Mouse (Mus musculus) hindbrain, embryonic 10.5 days (tissue): Measurements from ENCODE around the gene Tspan4. TPM values are rescaled to one million over a fixed set of nuclear protein-coding genes. Genes with fewer than 3 reads are reported as not detected.

Experiments used
- DNase-seq: peaks from one replicate; pipeline ENCODE4 v3.0.0-alpha.2; 2017; ENCODE audit warnings: low spot score
- H3K27ac ChIP-seq: fragments of 300-500 bp; sonication (generic); 2 replicates; pipeline ENCODE4 v1.5.1; 2016; ENCODE audit warnings: mild to moderate bottlenecking, moderate library complexity
- H3K27me3 ChIP-seq: fragments of 300-500 bp; sonication (generic); 2 replicates; pipeline ENCODE4 v1.6.1; 2016; ENCODE audit warnings: mild to moderate bottlenecking; ENCODE audit not compliant: poor library complexity, insufficient read depth, severe bottlenecking
- H3K36me3 ChIP-seq: fragments of 300-500 bp; sonication (generic); 2 replicates; pipeline ENCODE4 v1.6.1; 2016; ENCODE audit warnings: mild to moderate bottlenecking, moderate library complexity
- H3K4me1 ChIP-seq: fragments of 300-500 bp; sonication (generic); replicated peaks from 2 replicates; pipeline ENCODE4 v1.6.1; 2016; ENCODE audit warnings: mild to moderate bottlenecking
- H3K4me3 ChIP-seq: fragments of 300-500 bp; sonication (generic); 2 replicates; pipeline ENCODE4 v1.5.1; 2016; ENCODE audit warnings: mild to moderate bottlenecking, moderate library complexity
- H3K9me3 ChIP-seq: fragments of 300-500 bp; sonication (generic); 2 replicates; pipeline ENCODE4 v1.6.1; 2016; ENCODE audit warnings: mild to moderate bottlenecking, moderate library complexity
- WGBS: fragments of 180-500 bp; shearing (Covaris S2); methylation state at CpG from one replicate; pipeline ENCODE4 v1.1.7; 2016; 5-methylcytosine and 5-hydroxymethylcytosine counted together
- polyA plus RNA-seq: library from polyadenylated mRNA; unstranded; fragments of >200 nt; fragmentation: Nextera tagmentation; extraction: Ambion mirVana; gene quantifications from 2 replicates; pipeline ENCODE4 v1.2.1, GENCODE M21; 2016

The Tspan4 gene
- polyA plus RNA-seq, 1 experiment from 2014 or later, result 38.6 TPM

DNA sequence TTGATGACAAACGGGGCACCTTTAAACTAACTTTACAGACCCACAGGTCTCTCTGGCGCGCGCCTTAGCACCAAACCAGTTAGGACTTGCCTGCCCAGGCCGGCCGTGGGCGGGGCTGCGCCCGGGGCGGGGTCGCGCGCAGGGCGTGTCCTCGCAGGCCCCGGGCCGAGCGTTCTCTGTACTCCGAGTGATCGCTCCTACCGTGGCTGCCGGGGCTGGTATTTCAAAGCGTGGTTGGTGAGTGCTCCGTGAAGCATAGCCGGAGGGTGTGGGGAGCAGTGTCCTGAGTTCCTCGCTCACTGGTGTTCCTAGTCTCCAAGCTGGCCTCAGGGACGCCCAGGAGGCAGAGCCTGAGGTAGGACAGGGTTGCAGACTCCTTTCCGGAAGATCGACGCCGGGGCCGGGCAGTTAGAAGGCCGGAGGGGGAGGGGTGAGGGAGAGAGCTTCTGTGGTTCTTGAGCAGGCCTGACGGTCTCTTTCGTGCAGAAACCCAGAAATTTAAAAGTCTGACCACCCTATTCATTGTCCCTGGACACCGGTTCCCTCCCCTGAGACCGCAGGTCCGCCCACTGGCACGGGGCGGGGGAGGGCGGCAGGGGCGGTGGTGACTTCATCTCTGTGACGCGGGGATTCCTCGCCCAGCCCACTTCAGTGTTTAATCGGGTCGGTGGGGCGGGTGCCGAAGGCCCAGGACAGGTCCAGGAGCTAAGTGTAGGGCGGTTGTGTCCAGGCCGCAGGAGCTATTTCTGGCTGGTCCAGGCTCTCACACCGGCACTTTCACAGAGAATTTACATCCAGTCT, 7.6 kb upstream of the Tspan4 start, which contains the start of gene Cd151:
TSS of gene Cd151 (plus strand) at position 163 of the 801 bp plus-strand sequence.
- under 1% methylated on average over 52 of the region's 52 CpGs for WGBS
- H3K4me1 ChIP-seq, result peaks cover 68% of the 10 kb centered on the region

DNA sequence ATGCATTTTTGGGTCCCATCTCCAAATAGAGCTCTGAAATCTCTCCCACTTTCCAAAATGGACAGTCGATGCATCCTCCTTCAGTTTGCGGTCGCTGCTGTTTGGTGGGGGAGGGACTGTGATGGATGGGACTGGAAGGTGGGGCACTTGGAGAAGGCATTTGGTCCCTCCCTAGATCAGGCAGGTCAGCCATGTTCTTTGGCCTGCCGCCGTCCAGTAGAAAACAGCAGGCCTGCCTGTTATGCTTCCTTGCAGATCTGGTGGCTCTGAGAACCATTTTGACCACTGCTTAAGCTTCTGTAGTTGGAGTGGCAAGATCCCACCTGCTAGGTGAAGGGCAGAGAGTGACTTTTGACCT, 6.9 kb upstream of the Tspan4 start:
- 25% methylated on average over 5 of the region's 5 CpGs for WGBS
- peak overlapping the region; percentile 93 for H3K27ac ChIP-seq
- peaks cover 40% of the 10 kb centered on the region for H3K27me3 ChIP-seq
- H3K36me3 ChIP-seq, result peaks cover 39% of the 10 kb centered on the region
- no peaks in the 10 kb centered on the region for H3K9me3 ChIP-seq
- H3K4me3 ChIP-seq, result peak overlapping the region; percentile 80
- peak; percentile 36 for DNase-seq
- H3K4me1 ChIP-seq, result peaks cover 68% of the 10 kb centered on the region

More for the DNA sequence above, 7.6 kb upstream of the Tspan4 start, which contains the start of gene Cd151:
- DNase-seq, result peak; percentile 86
- Histone ChIP-seq H3K27me3 (peaks cover 47% of the 10 kb centered on the region), H3K4me3 (peak within 1 kb of the TSS; percentile 80), H3K9me3 (no peaks in the 10 kb centered on the region), H3K27ac (peak within 1 kb of the TSS; percentile 93), H3K36me3 (peaks cover 34% of the 10 kb centered on the region)

DNA sequence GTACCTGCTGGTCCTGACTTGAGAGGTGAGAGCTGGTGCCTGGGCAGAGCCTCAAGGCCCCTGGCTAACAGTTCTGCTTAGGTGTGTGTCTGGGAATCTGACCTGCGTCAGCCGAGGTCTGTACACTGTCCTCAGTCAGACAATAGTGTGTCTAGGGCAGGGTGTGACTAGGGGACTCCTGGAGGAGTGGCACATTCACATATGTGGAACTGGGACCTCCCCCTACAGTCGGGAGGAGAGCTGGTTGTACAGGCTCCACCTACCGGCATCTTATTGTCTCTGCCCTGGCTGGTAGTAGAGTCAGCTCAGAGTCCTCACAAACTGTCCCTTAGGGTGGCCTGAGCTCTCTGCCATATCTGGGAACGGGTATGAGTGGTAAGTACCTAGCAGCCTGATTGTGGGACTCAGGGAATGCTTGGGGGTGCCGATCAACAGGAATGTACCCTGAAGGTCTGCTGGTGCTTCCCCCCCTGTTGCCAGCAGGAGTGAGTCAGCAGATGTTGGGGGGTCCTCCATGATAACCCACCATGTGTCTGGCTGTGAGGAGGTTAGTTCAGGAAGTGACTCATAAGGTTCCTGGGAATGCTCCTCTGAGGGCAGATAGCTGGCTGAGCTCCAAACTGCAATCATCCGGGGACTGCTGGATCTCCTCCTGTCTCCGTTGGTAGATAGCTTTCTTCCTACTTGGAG, 6.4 kb upstream of the Tspan4 start:
- H3K27me3 ChIP-seq, result peaks cover 35% of the 10 kb centered on the region
- peak; percentile 75 for DNase-seq
- H3K4me3 ChIP-seq, result peak overlapping the region; percentile 80
- H3K36me3 ChIP-seq, result peaks cover 39% of the 10 kb centered on the region
- peak overlapping the region; percentile 93 for H3K27ac ChIP-seq
- WGBS, result 22% methylated on average over 8 of the region's 8 CpGs
- H3K4me1 ChIP-seq, result peaks cover 68% of the 10 kb centered on the region
- no peaks in the 10 kb centered on the region for H3K9me3 ChIP-seq

DNA sequence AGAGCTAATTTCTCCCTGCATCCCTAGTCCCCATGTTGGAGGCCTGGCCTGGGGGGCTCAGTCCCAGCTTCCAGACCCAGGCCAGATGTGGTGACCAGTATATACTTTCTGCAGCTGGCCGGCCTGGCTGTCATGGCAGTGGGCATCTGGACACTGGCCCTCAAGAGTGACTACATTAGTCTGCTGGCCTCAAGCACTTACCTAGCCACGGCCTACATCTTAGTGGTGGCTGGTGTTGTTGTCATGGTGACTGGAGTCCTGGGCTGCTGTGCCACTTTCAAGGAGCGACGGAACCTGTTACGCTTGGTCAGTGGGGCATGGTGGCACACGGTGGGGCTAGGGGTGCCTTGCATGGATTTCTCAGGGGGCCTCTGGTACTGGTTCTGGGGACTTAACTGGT, 5.7 kb upstream of the Tspan4 start:
- Histone ChIP-seq H3K36me3 (peaks cover 39% of the 10 kb centered on the region), H3K4me1 (peaks cover 70% of the 10 kb centered on the region), H3K27me3 (peaks cover 28% of the 10 kb centered on the region), H3K4me3 (peak overlapping the region; percentile 80), H3K27ac (peak overlapping the region; percentile 93), H3K9me3 (no peaks in the 10 kb centered on the region)
- 76% methylated on average over 6 of the region's 6 CpGs for WGBS
- DNase-seq, result no peak

DNA sequence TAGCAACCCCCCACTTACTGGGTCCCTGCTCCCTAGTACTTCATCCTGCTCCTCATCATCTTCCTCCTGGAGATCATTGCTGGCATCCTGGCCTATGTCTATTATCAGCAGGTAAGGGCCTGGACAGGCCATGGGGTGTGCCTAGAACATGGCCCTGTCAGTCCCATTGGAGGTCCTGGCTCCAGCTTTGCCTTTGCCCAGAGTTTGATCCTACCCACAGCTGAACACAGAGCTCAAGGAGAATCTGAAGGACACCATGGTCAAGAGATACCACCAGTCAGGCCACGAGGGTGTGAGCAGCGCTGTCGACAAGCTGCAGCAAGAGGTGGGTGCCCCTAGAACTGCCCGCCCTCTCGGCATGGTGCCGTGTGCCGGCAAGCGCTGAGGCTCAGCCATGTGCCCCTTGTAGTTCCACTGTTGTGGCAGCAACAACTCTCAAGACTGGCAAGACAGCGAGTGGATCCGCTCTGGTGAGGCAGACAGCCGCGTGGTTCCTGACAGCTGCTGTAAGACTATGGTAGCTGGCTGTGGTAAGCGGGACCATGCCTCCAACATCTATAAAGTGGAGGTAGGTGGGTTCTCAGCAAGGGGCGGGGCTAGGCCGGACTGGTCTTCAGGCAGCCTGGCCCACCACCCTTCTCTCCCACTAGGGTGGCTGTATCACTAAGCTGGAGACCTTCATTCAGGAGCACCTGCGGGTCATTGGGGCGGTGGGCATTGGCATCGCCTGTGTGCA, 5.0 kb upstream of the Tspan4 start:
- DNase-seq, result no peak
- Histone ChIP-seq H3K27ac (peak overlapping the region; percentile 93; the same call in 1 of the 2 replicates), H3K4me1 (peaks cover 65% of the 10 kb centered on the region), H3K9me3 (no peaks in the 10 kb centered on the region), H3K36me3 (peaks cover 39% of the 10 kb centered on the region), H3K4me3 (peak overlapping the region; percentile 80; the same call in 1 of the 2 replicates), H3K27me3 (peaks cover 21% of the 10 kb centered on the region)
- 90% methylated on average over 18 of the region's 18 CpGs for WGBS

DNA sequence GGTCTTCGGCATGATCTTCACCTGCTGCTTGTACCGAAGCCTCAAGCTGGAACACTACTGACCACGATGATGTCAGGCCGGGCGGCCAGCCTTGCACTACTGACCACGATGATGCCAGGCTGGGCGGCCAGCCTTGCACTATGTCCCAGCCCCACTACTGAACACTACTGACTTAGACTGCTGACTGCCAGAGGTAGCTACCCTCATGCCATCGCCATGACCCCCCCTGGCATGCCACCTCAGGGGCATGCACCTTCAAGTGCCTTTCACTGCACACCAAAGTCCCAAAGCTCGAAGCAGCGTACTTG, 4.4 kb upstream of the Tspan4 start:
- peaks cover 17% of the 10 kb centered on the region for H3K27me3 ChIP-seq
- 96% methylated on average over 10 of the region's 10 CpGs for WGBS
- DNase-seq, result no peak
- H3K36me3 ChIP-seq, result peaks cover 39% of the 10 kb centered on the region
- no peak overlapping the region for H3K4me3 ChIP-seq
- no peak overlapping the region for H3K27ac ChIP-seq
- peaks cover 65% of the 10 kb centered on the region for H3K4me1 ChIP-seq
- H3K9me3 ChIP-seq, result no peaks in the 10 kb centered on the region

DNA sequence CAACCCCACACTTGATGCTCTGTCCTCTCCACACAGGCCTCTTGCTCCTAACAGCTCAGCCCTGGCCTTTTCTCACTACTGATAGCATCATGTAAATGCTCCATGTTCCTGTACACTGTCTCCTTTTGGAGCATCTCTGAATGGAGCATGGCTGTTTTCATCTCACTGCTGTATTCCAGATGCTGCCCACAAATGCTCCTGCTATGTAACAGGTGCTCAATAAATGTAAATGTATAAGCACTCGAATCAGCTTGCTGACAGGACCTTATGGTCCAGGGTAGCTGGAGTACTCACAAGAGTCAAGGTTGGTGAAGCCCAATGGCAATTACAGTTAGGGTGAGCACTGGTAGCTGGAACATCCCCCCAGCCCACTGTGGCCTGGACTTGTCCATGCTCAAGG, 3.8 kb upstream of the Tspan4 start:
- no peak for DNase-seq
- H3K4me3 ChIP-seq, result no peak overlapping the region
- H3K36me3 ChIP-seq, result peaks cover 39% of the 10 kb centered on the region
- H3K27ac ChIP-seq, result no peak overlapping the region
- no peaks in the 10 kb centered on the region for H3K9me3 ChIP-seq
- H3K4me1 ChIP-seq, result peaks cover 67% of the 10 kb centered on the region
- 91% methylated on average over 1 of the region's 1 CpGs for WGBS
- peaks cover 17% of the 10 kb centered on the region for H3K27me3 ChIP-seq

DNA sequence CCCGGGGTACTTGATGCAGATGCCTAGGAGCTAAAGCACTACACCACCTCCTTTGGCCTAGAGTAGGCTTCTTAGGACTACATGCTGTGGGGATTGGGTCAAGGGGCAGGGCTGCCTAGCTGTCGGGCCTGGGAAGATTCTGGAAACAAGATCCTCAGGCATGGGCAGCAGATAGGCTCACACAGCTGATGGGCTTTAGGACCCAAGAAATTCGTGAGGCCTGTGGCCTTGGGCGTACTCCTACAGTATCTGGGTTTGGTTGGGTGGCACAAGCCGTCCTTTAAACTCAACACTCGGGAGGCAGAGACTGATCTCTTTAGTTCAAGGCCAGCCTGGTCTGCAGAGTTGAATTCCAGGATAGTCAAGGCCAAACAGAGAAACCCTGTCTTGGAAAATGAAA, 2.8 kb upstream of the Tspan4 start:
- H3K4me1 ChIP-seq, result peaks cover 69% of the 10 kb centered on the region
- H3K27ac ChIP-seq, result no peak overlapping the region
- WGBS, result 82% methylated on average over 6 of the region's 6 CpGs
- peaks cover 18% of the 10 kb centered on the region for H3K27me3 ChIP-seq
- no peak overlapping the region for H3K4me3 ChIP-seq
- no peak for DNase-seq
- H3K36me3 ChIP-seq, result peaks cover 39% of the 10 kb centered on the region
- no peaks in the 10 kb centered on the region for H3K9me3 ChIP-seq

DNA sequence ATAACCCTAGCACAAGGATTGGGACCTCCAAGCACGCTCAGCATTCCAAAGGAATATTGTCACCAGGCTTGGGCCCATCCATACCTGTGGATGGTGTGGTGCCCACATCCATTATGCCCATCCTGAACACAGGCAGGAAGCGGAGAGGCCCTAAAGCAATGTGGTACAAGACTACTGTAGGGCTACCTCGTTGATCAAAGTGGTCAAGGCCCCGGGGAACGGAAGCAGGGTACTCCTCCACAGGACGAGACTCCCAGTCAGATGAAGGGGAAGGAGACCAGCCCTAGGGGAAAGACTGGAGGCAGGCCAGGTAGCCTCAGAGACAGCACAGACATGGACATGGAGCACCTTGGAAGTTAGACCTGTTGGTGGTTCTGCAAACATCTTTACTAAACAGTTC, 2.3 kb upstream of the Tspan4 start:
- WGBS, result 86% methylated on average over 6 of the region's 6 CpGs
- H3K4me1 ChIP-seq, result peaks cover 69% of the 10 kb centered on the region
- H3K27ac ChIP-seq, result no peak overlapping the region
- peaks cover 39% of the 10 kb centered on the region for H3K36me3 ChIP-seq
- DNase-seq, result no peak
- no peak overlapping the region for H3K4me3 ChIP-seq
- no peaks in the 10 kb centered on the region for H3K9me3 ChIP-seq
- H3K27me3 ChIP-seq, result peaks cover 20% of the 10 kb centered on the region

DNA sequence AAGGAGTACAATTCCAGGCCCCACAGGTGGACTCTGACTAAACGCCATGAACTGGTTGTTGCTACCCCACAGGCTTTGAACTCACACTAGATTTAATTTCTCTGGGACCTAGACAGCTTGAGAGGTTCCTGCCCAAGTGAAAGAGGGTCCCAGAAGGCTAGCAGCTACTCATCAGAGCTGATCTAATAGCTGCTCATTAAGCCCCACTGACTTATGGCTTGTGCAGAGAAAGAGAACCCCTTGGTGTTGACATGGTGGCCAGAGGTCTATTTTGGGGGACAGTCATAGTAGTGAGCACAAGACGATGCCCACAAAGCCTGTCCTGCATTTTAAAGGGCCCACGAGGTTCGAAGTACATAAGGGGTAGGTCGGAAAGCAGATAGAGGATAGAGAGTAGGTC, 880 bp upstream of the Tspan4 start:
- Histone ChIP-seq H3K4me3 (peak overlapping the region; percentile 65), H3K27me3 (peaks cover 26% of the 10 kb centered on the region), H3K4me1 (peaks cover 62% of the 10 kb centered on the region), H3K27ac (peak overlapping the region; percentile 99; the same call in 1 of the 2 replicates), H3K9me3 (no peaks in the 10 kb centered on the region), H3K36me3 (peaks cover 38% of the 10 kb centered on the region)
- 12% methylated on average over 5 of the region's 5 CpGs for WGBS
- no peak for DNase-seq

DNA sequence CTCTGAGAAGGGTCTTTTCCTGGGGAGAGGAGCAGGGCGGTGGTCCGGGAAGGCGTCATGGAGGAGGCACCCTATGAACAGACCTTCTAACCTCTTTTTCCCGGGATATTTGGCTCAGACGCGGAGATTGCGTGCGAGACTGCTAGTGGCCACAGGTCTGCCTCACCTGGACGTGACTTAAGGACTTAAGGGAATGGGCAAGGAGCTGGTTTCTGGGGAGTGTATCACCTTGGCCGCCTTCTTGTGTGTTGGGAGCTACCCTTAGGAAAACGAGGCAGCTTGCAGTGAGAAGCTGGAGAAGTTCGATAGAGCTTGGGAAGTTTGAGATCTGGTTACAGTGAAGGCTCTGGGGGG, 742 bp downstream of the Tspan4 start:
- Histone ChIP-seq H3K27ac (peak overlapping the region; percentile 99), H3K36me3 (peaks cover 22% of the 10 kb centered on the region), H3K9me3 (no peaks in the 10 kb centered on the region), H3K4me3 (peak overlapping the region; percentile 65), H3K27me3 (peaks cover 26% of the 10 kb centered on the region), H3K4me1 (peaks cover 51% of the 10 kb centered on the region)
- WGBS, result 3% methylated on average over 12 of the region's 12 CpGs
- no peak for DNase-seq

DNA sequence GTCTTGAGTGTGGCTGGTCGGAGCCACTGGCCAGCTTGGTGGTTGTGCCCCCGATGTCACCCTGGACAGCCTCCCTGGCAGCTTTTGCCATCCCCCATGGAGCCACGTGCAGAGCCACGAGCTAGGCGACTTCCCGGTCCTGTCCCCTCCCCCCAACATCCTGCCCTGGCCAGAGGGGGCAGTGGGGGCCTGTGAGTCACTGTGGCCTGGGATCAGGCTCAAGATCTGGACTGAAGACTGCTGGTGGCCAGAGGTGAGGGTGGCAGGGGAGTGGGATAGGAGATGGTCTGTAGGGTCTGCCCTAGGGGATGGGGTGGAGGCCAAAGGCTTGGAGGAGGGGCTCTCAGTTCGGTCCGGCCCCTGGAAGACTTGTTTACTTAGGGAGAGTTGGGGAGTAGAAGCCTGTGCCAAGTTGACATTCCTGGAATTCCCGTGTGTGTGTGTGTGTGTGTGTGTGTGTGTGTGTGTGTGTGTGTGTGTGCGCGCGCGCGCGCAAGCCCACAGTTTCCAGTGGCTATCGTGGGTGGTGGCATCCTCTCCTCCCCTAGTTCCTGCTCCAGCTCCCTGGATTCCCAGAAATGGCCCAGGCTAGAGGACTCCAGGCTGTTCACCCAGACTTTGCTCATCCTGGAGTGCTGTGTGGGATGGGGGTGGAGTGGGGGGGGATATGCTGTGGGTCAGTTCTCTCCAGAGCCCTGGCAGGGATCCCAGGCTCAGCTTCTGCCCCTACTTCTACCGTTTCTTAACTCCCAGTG, 1.4 kb downstream of the Tspan4 start:
- peaks cover 16% of the 10 kb centered on the region for H3K36me3 ChIP-seq
- H3K27ac ChIP-seq, result peak overlapping the region; percentile 99
- H3K4me3 ChIP-seq, result peak overlapping the region; percentile 65
- DNase-seq, result peak; percentile 70
- H3K4me1 ChIP-seq, result peaks cover 58% of the 10 kb centered on the region
- WGBS, result 6% methylated on average over 17 of the region's 17 CpGs
- H3K27me3 ChIP-seq, result peaks cover 26% of the 10 kb centered on the region
- H3K9me3 ChIP-seq, result no peaks in the 10 kb centered on the region
